Mouse (Mus musculus) common myeloid progenitor, adult 5-6 weeks (primary cell): ENCODE measurements around the gene Sv2c. TPM values are rescaled to one million over a fixed set of nuclear protein-coding genes. Genes with fewer than 3 reads are reported as not detected.

ENCODE experiments used
- ATAC-seq: replicated peaks from 2 replicates; pipeline ENCODE4 v1.8.0; 2016; ENCODE audit warnings: low read depth, mild to moderate bottlenecking, moderate TSS enrichment, inconsistent platforms; ENCODE audit not compliant: poor library complexity, severe bottlenecking
- total RNA-seq: library from RNA; stranded (forward); fragments of 200-1000, 187-1606 nt; gene quantifications from 2 replicates; pipeline ENCODE4 v1.2.3, GENCODE M21; 2017

Sv2c gene
- total RNA-seq, 1 experiment from 2014 or later = not detected

- no peak for ATAC-seq
Observed at GRCm38 (mm10) chr13:95949356-95949755, 183.0 kb downstream of the Sv2c start.

GRCm38 (mm10) chr13:95948821-95949220 lies 183.6 kb downstream of the Sv2c start:
- ATAC-seq = no peak

GRCm38 (mm10) chr13:95948394-95948793 lies 184.0 kb downstream of the Sv2c start:
- ATAC-seq = peak; percentile 27

GRCm38 (mm10) chr13:95945937-95946507 lies 186.4 kb downstream of the Sv2c start:
- peak; percentile 41 for ATAC-seq

GRCm38 (mm10) chr13:95944621-95945020 lies 187.8 kb downstream of the Sv2c start:
- no peak for ATAC-seq

GRCm38 (mm10) chr13:95943919-95944318 lies 188.5 kb downstream of the Sv2c start:
- peak; percentile 40 for ATAC-seq

- peak; percentile 61 for ATAC-seq
Observed at GRCm38 (mm10) chr13:95942587-95942986, 189.8 kb downstream of the Sv2c start.

- ATAC-seq = peak; percentile 33; the same call in 1 of the 2 replicates
Observed at GRCm38 (mm10) chr13:95941861-95942260, 190.5 kb downstream of the Sv2c start.

GRCm38 (mm10) chr13:95940811-95941210 lies 191.6 kb downstream of the Sv2c start:
- ATAC-seq = no peak

- peak; percentile 60 for ATAC-seq
Observed at GRCm38 (mm10) chr13:95924201-95924621, 208.2 kb downstream of the Sv2c start.

- no peak for ATAC-seq
Observed at GRCm38 (mm10) chr13:95922626-95923025, 209.8 kb downstream of the Sv2c start.

- no peak for ATAC-seq
Observed at GRCm38 (mm10) chr13:95918624-95919284, 213.6 kb downstream of the Sv2c start.

GRCm38 (mm10) chr13:95913046-95913406 lies 219.4 kb downstream of the Sv2c start:
- ATAC-seq = peak; percentile 56

- 0 out of 2 replicates have a peak, but pooled peaks have one; percentile 15 for ATAC-seq
Observed at GRCm38 (mm10) chr13:95912157-95913045, 220.0 kb downstream of the Sv2c start.

GRCm38 (mm10) chr13:95910270-95910669 lies 222.1 kb downstream of the Sv2c start:
- no peak for ATAC-seq

GRCm38 (mm10) chr13:95909244-95909643 lies 223.1 kb downstream of the Sv2c start:
- no peak for ATAC-seq

Other genes starting within 250 kb of the Sv2c start
- gene Iqgap2, start 240.7 kb downstream of the Sv2c start, total RNA-seq = 185 and 209 TPM in 2 replicates
- 15.0 and 31.3 TPM in 2 replicates for gene Gm20075, start 51.2 kb downstream of the Sv2c start, total RNA-seq
- gene Gm17190, start 50.5 kb downstream of the Sv2c start, total RNA-seq = not detected in 2 replicates